Mouse (Mus musculus): ENCODE results near the gene Gm10647.
"Not testable (repeated sequence)": the region's sequence is repeated elsewhere in the genome, so short reads cannot be mapped to it uniquely, and the experiment has no call there.

Gene Gm10647

DNA sequence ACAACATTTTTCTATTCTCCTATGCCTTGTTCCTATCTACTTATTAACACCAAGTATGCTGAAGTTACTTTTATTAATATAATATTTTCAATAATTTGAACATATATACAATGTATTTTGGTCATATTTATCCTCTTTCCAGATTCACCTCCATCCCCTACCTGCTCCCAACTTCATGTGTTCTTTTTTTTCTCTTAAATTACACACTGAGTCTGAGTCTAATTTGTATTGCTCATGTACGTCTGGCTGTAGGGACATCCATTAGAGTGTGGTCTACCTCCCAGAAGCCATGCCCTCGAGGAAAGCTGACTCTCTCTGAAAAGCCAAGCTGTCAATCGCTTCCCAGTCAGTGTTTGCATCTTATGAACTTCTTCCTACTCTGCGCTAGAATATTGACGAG is at the start of gene Gm10647:
Gene Gm10647, plus strand, starts transcription at position 301 of the 400 bp plus-strand sequence.
- no peak for DNase-seq (ENCODE audit: low read depth, low spot score)

DNA sequence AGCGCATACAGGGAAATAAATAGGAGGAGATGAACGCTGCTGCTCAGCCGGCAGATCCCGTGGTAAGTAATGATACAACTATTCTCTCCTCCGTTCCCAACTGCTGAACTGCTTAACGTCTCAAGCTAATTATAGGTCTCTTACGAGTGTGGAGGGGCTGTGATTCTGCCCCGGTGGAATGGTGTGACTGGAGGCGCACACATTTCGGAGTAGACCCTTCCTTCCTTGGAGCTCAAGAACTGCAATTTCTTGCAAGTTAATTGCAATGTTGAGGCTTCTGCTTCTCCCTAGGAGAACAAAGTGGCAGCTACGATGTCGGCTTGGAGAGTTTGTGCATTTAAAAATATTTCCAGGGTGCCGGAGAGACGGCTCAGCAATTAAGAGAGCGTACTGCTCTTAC is 48.4 kb upstream of the Gm10647 start:
- no peak for DNase-seq (ENCODE audit: low read depth, low spot score)

DNA sequence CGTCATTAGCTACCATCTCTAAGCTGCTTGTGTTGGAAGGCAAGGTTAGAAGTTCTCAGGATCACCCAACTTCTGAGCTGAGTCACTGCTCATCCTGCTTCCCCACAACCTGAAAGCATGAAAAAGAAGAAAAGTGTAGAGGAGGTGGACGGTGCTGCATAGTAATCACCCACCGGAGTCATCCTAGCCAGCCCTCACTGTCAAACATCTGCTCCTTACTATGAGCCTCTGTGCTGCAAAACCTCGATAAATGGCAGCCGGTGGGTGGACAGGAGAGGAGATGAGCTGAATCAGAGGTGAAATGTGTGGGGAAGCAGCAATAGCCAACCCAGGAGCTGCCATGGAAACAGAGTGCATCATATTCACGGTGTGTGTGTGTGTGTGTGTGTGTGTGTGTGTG is 44.0 kb upstream of the Gm10647 start:
- no peak for DNase-seq (ENCODE audit: low read depth, low spot score)

DNA sequence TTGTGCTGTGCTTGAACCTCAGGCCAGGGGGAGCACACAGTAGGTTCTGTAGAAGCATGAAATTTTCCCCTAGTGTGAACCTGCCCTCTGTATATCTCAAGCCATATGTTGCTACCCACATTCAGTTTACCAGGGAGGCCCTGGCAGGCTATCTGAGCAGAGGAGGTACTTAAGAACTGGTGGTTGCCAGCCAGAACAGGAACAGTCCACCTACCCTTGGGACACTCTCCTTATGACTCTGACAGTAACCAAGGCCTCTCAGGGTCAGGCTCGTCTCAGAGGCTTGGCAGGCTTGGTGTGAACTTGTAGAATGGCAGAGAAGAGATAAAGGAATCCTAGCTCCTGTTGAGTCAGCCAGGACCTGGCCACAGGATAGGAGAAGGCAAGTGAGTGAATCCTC is 35.8 kb upstream of the Gm10647 start:
- DNase-seq (ENCODE audit: low read depth, low spot score) = no peak

DNA sequence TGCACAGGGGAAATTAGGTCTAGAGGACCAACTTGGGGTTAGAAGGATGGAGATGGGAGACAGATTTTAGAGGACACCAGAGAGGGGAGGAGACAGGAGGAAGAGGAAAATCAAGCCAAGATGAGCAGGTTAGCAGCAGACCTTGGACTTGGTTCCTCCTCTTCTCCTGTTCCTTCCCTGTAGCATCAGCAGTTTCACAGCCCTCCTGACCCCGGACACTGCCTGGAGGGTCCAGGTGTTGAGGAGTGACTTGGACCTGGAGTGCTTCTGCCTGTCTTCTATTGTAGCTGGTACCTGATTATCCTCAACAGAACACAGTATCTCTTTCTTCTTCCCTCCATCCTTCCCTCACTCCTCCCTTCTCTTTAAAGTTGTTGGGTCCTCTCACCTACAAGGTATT is 28.1 kb upstream of the Gm10647 start:
- DNase-seq (ENCODE audit: low read depth, low spot score) = no peak

DNA sequence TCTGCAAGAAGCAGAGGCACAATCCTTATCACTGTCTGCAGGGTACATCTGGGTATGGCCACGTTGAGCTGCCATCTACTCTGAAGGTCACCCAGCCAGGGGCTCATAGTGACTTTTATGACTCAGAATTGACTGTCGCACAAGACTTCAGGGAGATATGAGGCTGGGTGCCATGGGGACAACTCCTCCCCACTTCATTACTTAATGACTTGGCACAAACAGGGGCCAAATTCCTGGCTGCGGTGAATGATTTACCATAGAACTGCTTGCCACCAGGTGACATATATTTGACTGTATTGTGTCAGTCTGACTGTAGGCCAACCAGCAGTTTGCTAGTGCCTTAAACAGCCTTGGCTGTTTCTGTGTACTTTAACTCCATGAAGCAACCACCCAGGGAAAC is 27.6 kb upstream of the Gm10647 start:
- DNase-seq (ENCODE audit: low read depth, low spot score) = no peak

DNA sequence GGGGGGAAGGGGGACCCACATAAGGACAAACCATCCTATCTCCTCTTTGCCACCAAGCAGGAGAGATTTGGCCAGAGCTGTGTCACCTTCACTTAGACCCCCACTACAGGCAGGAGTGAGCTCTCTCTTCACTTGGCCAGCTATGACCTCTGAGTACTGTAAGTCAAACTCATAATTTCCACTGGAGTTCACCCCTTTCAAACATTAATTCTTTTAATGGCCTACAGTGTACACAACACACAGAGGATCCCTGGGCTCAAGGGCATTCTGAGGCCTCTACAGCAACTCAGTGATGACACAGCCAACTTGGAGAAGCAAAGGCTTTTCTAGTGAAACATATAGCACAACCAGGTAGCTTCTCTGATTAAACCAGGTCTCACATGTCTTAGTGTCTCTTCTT is 26.1 kb upstream of the Gm10647 start:
- DNase-seq (ENCODE audit: low read depth, low spot score) = no peak

DNA sequence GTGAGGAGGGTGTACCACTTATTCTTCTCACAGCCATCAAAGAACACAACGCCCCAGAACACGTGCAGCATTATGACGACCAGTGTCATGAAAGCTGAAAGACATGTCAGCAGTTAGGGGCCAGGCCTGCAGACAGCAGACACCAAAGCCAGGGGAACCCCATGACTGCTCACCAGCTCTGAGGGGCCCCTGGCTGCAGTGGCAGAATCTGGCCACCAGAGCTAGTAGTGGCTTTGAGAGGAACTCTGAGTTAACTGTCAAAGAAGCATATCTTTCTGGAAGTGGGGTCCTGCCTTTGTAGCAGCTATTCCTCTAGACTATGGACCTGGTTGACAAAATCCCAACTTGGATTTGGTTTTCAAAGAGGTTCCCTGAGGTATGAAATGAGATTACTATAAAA is 12.3 kb upstream of the Gm10647 start:
- peak; percentile 38 for DNase-seq (ENCODE audit: low read depth, low spot score)

DNA sequence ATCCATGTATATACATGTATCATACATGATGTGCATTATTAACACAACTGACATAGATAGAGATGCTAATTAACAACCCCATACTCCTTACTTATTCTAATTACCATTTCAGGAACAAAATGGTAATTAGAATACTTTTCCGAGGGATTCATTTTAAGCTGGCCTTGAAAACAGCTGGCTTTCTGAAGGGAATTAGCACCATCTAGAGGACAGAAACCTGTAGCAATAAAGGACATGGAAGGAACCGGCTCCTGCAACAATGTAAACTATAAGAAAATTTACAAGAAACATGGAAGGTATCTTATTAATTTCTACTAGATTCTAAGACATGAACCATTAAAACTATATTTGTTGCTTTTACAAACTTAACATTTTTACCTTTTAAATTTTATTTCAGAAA is 9.0 kb upstream of the Gm10647 start:
- peak; percentile 61 for DNase-seq (ENCODE audit: low read depth, low spot score)

DNA sequence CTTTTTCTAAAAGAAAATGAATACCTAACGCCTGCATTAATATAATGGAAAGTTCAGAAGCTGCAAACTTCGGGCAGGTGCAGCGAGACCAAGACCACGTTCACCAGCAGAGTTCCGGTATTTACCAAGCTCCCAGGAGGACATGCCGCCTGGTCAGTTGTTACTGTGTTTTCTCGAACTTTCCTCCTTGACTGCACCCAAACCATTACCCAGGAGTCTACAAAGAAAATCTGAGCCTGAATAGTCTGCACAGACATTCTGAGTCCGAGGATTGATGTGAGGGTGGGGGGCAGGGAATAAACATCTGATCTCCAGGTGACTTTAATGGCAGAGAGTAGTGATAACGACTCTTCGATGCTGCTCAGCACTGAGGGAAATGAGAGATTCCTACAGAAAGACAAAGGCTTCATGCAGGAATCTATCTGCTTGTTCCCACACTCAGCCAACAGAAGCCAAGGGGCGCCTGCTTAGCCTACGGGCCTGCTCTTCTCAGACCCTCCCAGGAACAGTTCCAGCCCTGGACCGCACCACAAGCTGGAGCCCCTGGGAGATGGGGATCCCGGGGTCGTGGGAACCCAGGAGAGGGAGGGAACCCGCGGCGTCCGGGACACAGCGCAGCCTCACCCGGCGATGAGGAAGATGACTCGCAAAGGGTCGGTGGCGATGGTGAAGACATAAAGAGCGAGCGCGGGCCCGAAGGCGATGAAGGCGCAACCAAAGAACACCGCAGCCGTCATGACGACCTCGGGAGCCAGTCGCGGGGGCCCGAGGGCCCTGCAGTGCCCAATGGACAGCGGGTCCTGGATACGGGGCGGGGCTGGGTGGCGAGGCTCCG is 2.0 kb upstream of the Gm10647 start:
- DNase-seq (ENCODE audit: low read depth, low spot score) = no peak

DNA sequence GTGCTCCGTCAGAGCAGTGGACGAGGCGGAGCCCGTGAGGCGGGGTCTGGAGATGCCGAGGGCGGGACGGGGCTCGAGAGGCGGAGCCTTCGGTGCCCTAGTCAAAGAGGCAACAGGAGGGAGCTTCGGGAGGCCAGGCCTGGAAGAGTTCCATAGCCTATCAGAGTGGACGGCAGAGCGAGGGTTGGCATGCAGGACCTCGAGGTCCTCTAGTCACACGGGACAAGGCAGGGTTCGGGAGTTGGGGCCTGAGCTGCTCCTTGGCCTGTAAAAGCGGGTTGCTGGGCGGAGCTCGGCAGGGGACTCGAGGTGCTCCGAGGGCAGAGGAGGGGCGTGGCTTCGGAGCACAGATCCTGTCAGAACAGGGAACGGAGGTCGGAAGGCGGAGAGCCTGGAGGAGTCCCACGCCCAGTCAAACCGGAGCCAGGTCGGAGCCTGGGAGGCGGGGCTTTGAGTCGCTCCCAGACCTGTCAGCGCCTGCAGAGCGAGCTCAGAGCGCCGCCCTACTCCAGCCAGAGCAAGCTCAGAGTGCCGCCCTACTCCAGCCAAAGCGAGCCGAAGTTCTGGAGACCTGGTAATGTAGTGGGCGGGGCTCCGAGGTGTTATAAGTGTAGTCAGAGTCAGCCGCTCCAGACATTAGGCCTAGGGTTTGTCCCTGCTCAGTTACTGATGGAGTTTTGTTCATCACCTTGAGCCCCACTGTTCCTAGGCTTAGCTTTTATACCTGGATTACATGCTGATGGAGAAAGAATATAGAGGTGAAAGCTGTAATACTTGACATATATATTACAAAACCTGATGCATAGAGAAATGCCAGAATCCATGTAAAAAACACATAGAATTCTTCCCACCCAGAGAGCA is 1.1 kb upstream of the Gm10647 start, which contains the start of gene Aph1b:
Gene Aph1b, minus strand, starts transcription at position 27 of the 861 bp plus-strand sequence.
- DNase-seq (ENCODE audit: low read depth, low spot score) = peak; percentile 99

DNA sequence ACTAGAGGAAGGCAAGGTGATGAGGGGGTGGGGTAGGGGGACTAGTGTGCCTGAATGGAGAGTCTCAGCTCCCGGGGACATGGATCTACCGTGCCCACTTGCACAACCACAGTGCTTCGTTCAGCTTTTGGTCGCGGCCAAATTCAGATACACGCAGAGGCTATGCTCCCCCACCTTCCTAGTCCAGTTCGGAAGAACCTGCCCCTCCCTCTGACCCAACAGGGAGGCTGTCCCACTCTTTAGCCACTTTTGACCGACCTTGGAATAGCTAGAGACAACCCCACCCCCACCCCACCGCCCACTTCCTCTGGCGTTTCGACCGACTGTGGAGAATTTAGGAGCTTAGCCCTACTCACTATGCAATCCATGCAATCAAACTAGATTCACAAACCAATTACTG is 5.1 kb downstream of the Gm10647 start:
- no peak for DNase-seq (ENCODE audit: low read depth, low spot score)

DNA sequence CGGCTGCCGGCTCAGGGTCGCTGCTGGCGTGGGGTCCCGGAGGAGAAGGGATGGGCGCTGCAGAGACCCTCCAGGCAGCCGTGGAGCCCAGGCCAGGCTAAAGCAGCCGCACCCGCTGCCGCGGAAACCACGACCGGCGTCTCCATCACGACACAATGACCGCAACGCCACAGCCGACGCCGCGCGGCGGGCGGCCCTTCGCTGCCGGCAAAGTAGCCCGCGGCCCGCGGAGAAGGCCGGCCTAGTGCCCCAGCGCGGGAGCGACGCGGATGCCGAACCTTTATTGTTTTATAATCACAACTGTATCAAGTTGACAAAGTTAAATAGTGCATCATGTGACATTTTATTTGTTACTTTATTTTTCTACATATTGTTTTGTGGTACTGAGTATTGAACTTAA is 9.1 kb downstream of the Gm10647 start:
- not testable (repeated sequence) for DNase-seq (ENCODE audit: low read depth, low spot score)

DNA sequence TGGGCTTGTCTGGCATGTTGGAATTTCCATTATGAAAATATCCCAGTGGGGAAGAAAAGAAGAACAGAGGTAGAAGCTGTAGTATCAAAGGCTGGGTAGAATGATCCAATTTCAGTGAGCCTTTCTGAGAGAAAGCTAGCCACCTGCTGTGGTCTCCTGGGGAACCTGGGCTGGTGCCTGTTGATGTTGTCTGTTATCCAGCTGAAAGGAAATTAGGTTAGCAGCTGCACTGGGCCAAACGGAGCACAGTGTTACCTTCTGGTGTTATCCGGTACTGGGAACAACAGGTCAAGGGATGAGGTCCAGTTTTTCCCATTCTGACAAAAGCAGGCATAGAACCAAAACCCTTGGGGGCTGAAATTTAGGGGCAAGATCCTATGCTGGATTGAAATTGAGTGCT is 16.6 kb downstream of the Gm10647 start:
- no peak for DNase-seq (ENCODE audit: low read depth, low spot score)

DNA sequence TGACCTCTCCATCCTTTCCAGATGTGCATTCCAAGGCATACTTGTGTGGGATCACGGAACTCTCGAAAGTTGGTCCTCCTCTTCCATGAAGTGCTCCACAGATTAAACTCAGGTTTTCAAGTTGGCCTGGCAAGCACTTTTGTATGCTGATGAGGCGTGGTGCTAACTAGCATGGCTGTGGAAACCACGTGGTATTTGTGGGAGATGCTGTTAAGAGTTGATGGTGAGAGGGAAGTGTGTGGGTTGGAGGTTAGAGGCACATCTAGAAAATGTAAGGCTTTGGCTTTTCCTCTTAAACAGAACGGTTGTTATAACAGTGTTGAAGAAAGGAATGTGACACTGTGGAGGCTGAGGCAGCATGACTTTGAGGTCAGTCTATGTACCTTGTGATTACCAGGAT is 24.2 kb downstream of the Gm10647 start:
- DNase-seq (ENCODE audit: low read depth, low spot score) = no peak

DNA sequence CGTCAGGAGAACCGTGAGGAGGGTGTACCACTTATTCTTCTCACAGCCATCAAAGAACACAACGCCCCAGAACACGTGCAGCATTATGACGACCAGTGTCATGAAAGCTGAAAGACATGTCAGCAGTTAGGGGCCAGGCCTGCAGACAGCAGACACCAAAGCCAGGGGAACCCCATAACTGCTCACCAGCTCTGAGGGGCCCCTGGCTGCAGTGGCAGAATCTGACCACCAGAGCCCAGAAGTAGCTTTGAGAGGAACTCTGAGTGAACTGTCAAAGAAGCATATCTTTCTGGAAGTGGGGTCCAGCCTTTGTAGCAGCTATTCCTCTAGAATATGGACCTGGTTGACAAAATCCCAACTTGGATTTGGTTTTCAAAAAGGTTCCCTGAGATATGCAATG is 25.4 kb downstream of the Gm10647 start:
- DNase-seq (ENCODE audit: low read depth, low spot score) = peak; percentile 32

DNA sequence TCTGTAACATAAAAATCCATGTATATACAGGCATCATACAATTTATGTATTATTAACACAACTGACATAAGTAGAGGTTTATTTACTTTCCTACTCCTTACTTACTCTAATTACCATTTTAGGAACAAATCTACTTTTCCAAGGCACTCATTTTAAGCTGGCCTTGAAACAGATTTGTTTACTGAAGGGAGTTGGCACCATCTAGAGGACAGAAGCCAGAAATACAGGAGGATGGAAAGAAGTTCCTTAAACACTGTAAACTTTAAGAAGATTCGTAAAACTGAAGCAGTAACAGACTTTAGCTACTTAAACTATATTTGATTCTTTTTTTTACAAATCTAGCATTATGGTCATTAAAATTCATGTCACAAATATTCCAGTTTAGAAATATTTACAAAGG is 29.2 kb downstream of the Gm10647 start:
- peak; percentile 67 for DNase-seq (ENCODE audit: low read depth, low spot score)

DNA sequence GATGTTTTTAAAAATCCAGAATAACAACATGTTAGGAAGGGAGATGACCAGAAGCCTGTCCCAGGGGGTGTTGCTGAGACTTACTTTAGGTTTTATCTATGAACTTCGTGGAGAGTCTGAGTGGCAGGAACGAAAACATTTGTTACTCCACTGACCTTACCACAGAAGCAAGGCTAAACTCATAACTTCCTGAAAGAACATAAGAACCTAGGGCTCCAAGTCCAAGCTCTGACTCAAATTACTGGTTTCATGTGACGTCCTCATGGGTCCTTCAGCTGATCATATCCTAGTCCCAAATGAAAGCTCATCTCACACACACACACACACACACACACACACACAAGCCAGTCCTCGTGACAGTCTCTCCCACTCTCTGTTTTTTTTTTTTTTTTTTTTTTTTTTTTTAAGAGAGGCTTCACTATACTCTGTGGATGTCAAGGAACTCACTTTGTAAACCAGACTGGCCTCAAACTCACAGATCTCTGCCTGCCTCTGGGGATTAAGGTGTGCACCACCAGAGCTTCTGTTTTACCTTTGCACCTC is 35.6 kb downstream of the Gm10647 start:
- no peak for DNase-seq (ENCODE audit: low read depth, low spot score)

DNA sequence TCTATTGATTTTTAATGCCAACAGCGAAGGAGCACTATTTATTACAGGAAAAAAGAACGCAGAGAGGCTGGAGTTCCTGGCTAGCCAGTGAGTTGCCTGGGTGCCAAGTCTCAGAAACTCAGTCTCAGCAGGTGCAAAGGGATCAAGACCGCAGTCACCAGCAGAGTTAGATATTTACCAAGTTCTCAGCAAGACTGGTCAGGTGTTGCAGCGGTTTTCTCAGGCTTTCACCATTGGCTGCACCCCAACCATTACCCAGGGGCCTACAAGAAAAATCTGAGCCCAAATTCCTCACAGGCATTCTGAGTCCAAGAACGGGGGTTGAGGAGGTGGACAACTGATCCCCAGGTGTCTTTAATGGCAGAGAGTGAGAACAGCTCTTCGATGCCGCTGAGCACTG is 37.0 kb downstream of the Gm10647 start:
- no peak for DNase-seq (ENCODE audit: low read depth, low spot score)

DNA sequence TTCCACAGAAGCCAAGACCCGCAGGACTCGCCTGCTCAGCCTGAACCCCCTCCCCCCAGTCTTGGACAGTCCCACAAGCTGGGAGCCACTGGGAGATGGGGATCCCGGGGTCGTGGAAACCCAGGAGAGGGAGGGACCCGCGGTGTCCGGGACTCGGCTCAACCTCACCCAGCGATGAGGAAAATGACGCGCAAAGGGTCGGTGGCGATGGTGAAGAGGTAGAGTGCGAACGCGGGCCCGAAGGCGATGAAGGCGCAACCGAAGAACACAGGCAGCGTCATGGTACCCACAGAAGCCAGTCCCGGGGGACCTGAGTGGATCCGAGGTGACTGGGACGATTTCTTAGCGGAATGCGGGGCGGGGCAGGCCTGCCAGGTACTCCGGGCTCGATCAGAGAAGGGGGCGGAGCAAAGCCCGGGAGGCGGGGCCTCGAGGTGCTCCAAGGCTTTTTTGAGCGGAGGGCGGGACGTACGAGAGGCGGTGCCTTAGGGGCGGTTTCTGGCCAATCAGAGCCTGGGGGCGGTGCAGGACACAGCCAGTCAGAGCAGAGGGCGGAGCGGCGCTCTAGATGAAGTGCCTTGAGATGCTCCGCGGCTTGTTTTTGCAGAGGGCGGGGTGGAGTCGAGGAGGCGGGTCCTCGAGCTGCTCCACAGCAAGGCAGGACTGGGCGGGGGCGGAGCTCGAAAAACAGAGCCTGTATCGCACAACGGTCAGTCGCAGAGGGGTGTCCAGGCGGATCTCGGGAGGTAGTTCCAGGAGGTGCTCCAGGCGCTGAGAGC is 37.7 kb downstream of the Gm10647 start, which contains the start of gene Aph1c:
Gene Aph1c, minus strand, starts transcription at position 409 of the 779 bp plus-strand sequence.
- DNase-seq (ENCODE audit: low read depth, low spot score) = peak; percentile 100

DNA sequence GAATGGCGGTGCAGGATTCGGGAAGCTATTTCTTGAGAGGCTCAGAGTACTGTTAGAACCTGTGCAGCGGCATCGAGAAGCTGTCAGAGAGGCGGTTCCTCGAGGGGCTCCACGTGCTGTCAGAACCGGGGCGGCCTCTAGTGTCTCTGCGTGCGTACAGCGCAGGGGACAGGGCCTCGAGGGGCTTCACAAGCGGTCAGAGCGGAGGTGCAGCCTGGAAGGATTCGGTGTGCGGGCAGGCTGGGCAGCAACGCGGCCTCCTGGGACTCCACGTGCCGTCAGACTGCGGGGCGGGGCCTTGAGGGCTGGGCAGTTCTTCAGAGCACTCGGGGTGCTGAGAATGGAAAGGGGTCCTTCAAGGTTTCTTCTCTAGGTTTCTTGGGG is 38.2 kb downstream of the Gm10647 start:
- DNase-seq (ENCODE audit: low read depth, low spot score) = no peak

DNA sequence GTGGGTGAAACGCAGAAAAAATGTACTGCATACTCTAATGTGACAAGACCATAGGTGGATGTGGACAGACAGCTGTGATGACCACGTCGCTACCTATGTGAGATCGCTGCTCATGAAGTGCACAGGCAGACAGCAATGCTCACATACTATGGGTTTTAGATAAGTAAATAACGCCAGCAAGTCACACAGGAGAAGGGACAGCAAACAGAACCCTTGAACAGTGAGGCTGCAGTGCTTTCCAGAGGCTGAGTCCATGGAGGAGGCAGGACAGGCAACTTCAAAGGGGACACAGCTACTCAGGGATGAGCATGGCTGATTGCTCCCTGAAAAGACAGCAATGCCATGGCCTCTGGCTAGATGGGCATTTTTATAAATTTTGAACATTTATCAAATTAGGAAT is 50.0 kb downstream of the Gm10647 start:
- no peak for DNase-seq (ENCODE audit: low read depth, low spot score)

Measured in A20 (cell line).